Mouse (Mus musculus): ENCODE results near the gene Hist1h3d. TPM values are rescaled to one million over a fixed set of nuclear protein-coding genes. Genes with fewer than 3 reads are reported as not detected.
"Not testable (repeated sequence)": the region's sequence is repeated elsewhere in the genome, so short reads cannot be mapped to it uniquely, and the experiment has no call there.

The Hist1h3d gene
- polyA plus RNA-seq, 1 experiment from 2014 or later, result 7.9 TPM

GRCm38 (mm10) chr13:23621532-23622174, 46.1 kb downstream of the Hist1h3d start:
- Histone ChIP-seq H3K27me3 (replicated peaks) (no peaks in the 10 kb centered on the region), H3K4me1 (peaks cover 6% of the 10 kb centered on the region; the same call in 1 of the 2 replicates), H3K27ac (peak overlapping the region; percentile 98), H3K9me3 (no peaks in the 10 kb centered on the region), H3K36me3 (no peaks in the 10 kb centered on the region), H3K4me2 (peak overlapping the region; percentile 85), H3K4me3 (replicated peaks) (peak overlapping the region; percentile 64), H3K9ac (peak overlapping the region; percentile 91)
- WGBS, result under 1% methylated on average over 18 of the region's 18 CpGs
- ATAC-seq (ENCODE audit: insufficient read depth, low FRiP score, low read depth), result peak; percentile 86

DNA sequence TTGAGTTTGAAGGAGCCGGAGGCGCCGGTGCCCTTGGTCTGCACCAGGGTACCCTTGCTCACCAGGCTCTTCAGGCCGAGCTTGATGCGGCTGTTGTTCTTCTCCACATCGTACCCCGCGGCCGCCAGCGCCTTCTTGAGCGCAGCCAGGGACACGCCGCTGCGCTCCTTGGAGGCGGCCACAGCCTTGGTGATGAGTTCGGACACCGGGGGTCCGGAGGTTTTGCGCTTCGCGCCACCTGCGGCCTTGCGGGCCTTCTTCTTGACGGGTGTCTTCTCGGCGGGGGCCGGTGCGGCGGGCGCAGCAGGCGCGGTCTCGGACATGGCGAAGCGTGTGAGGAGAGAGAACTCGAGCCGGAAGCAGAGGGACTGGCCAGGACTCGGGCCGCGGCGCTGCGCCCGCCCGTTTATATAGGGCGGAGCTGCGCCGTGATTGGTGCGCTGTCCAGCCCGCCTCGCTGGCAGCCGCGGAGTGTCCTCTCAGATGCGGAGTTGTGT, 46.7 kb downstream of the Hist1h3d start, which contains the start of gene Hist1h1e:
Hist1h1e (minus strand) TSS at position 384 of the 497 bp plus-strand sequence.
- H3K4me1 ChIP-seq; H3K36me3 ChIP-seq; H3K9me3 ChIP-seq; H3K27me3 ChIP-seq (replicated peaks): not testable (repeated sequence)
- WGBS, result under 1% methylated on average over 53 of the region's 53 CpGs
- ATAC-seq (ENCODE audit: insufficient read depth, low FRiP score, low read depth), result peak; percentile 91
- peak within 1 kb of the TSS; percentile 98 for H3K27ac ChIP-seq
- H3K4me2 ChIP-seq, result peak within 1 kb of the TSS; percentile 85
- peak within 1 kb of the TSS; percentile 64 for H3K4me3 ChIP-seq (replicated peaks)
- H3K9ac ChIP-seq, result peak within 1 kb of the TSS; percentile 91

DNA sequence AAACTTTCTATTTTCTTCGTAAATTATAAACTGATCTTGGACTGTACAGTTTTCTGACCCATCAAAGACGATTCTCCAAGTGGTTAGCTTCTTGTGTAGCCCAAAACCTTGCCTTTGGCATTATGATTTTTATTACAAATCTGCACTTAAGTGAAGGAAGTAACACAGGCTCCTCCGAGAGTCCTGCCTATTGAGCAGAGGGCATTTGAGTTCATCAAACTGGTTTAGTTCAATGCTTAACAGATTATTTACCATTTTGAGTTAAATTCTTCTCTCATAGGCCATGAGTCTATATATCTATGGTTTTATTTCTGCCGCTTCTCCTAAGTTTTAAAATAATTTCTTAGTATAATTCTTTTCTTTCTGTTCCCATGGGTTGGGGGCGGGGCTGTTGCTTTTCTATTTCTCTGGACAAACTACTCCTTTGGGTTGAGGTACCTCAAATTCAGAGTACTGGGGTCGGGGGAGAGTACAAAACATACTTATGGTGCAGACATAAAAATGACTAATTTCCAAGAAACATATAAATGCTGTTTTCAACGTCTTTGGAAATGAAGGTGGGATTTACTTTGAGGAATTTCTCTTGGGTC, 47.4 kb downstream of the Hist1h3d start:
- Histone ChIP-seq H3K27me3 (replicated peaks) (no peaks in the 10 kb centered on the region), H3K9me3 (no peaks in the 10 kb centered on the region), H3K4me2 (peak overlapping the region; percentile 85), H3K36me3 (no peaks in the 10 kb centered on the region), H3K4me1 (peaks cover 6% of the 10 kb centered on the region; the same call in 1 of the 2 replicates), H3K27ac (peak overlapping the region; percentile 98), H3K4me3 (replicated peaks) (peak overlapping the region; percentile 64), H3K9ac (no peak overlapping the region)
- no peak for ATAC-seq (ENCODE audit: insufficient read depth, low FRiP score, low read depth)
- 23% methylated on average over 7 of the region's 7 CpGs for whole genome bisulfite sequencing

Small RNA genes within 50 kb of the gene (microRNA-seq; reads per million reads assigned to microRNA genes)
- gene Gm44297 (0.77 reads per million), gene Gm44359 (not detected), gene Gm44394 (not detected)

Other genes starting within 250 kb of the Hist1h3d start
- gene Zfp322a, start 206.6 kb upstream of the Hist1h3d start, polyA plus RNA-seq (2015; fragmentation: Nextera tagmentation; extraction: Ambion mirVana), result 40.9 and 42.0 TPM in 2 replicates
- 10.7 and 11.9 TPM in 2 replicates for gene Abt1, start 151.9 kb upstream of the Hist1h3d start, polyA plus RNA-seq (2015; fragmentation: Nextera tagmentation; extraction: Ambion mirVana)
- gene Btn1a1, start 109.9 kb upstream of the Hist1h3d start, polyA plus RNA-seq (2015; fragmentation: Nextera tagmentation; extraction: Ambion mirVana), result 0.09 and 0.22 TPM in 2 replicates
- gene Btn2a2, start 86.9 kb upstream of the Hist1h3d start, polyA plus RNA-seq (2015; fragmentation: Nextera tagmentation; extraction: Ambion mirVana), result 0.08 and 0.15 TPM in 2 replicates
- gene Hist1h4h, start 44.7 kb upstream of the Hist1h3d start, polyA plus RNA-seq (2015; fragmentation: Nextera tagmentation; extraction: Ambion mirVana), result 6.1 and 7.3 TPM in 2 replicates
- gene Hist1h2af, start 41.9 kb upstream of the Hist1h3d start, polyA plus RNA-seq (2015; fragmentation: Nextera tagmentation; extraction: Ambion mirVana), result 4.1 and 13.0 TPM in 2 replicates
- 6.5 and 7.3 TPM in 2 replicates for gene Hist1h3g, start 40.3 kb upstream of the Hist1h3d start, polyA plus RNA-seq (2015; fragmentation: Nextera tagmentation; extraction: Ambion mirVana)
- 1.0 and 1.5 TPM in 2 replicates for gene Hist1h2bh, start 32.4 kb upstream of the Hist1h3d start, polyA plus RNA-seq (2015; fragmentation: Nextera tagmentation; extraction: Ambion mirVana)
- gene Hist1h3f, start 31.7 kb upstream of the Hist1h3d start, polyA plus RNA-seq (2015; fragmentation: Nextera tagmentation; extraction: Ambion mirVana), result 0.83 and 0.94 TPM in 2 replicates
- gene Hist1h4f, start 24.1 kb upstream of the Hist1h3d start, polyA plus RNA-seq (2015; fragmentation: Nextera tagmentation; extraction: Ambion mirVana), result 1.7 and 2.0 TPM in 2 replicates
- gene Hist1h1d, start 22.5 kb upstream of the Hist1h3d start, polyA plus RNA-seq (2015; fragmentation: Nextera tagmentation; extraction: Ambion mirVana), result 0.89 and 0.98 TPM in 2 replicates
- gene Hist1h3e, start 13.4 kb upstream of the Hist1h3d start, polyA plus RNA-seq (2015; fragmentation: Nextera tagmentation; extraction: Ambion mirVana), result 6.7 TPM in 2 replicates
- 95.8 and 121 TPM in 2 replicates for gene Hist1h2ae, start 4.5 kb upstream of the Hist1h3d start, polyA plus RNA-seq (2015; fragmentation: Nextera tagmentation; extraction: Ambion mirVana)
- 11.7 and 17.0 TPM in 2 replicates for gene Hist1h2bg, start 4.4 kb upstream of the Hist1h3d start, polyA plus RNA-seq (2015; fragmentation: Nextera tagmentation; extraction: Ambion mirVana)
- gene Hist1h2bf, start 1.6 kb upstream of the Hist1h3d start, polyA plus RNA-seq (2015; fragmentation: Nextera tagmentation; extraction: Ambion mirVana), result 3.5 and 3.8 TPM in 2 replicates
- gene Hist1h2ad, start 1.4 kb upstream of the Hist1h3d start, polyA plus RNA-seq (2015; fragmentation: Nextera tagmentation; extraction: Ambion mirVana), result 2.4 and 3.4 TPM in 2 replicates
- 117 and 130 TPM in 2 replicates for gene Hist1h4d, start 5.8 kb downstream of the Hist1h3d start, polyA plus RNA-seq (2015; fragmentation: Nextera tagmentation; extraction: Ambion mirVana)
- 2.9 TPM in 2 replicates for gene Hist1h2be, start 45.4 kb downstream of the Hist1h3d start, polyA plus RNA-seq (2015; fragmentation: Nextera tagmentation; extraction: Ambion mirVana)
- gene Hist1h1e, start 46.8 kb downstream of the Hist1h3d start, polyA plus RNA-seq (2015; fragmentation: Nextera tagmentation; extraction: Ambion mirVana), result 24.6 and 25.3 TPM in 2 replicates
- 1.9 and 2.4 TPM in 2 replicates for gene Hist1h2ac, start 108.2 kb downstream of the Hist1h3d start, polyA plus RNA-seq (2015; fragmentation: Nextera tagmentation; extraction: Ambion mirVana)
- 104 and 105 TPM in 2 replicates for gene Hist1h2bc, start 108.4 kb downstream of the Hist1h3d start, polyA plus RNA-seq (2015; fragmentation: Nextera tagmentation; extraction: Ambion mirVana)
- 0.19 TPM in 1 of 2 replicates, not detected in the other for gene Hist1h1t, start 120.1 kb downstream of the Hist1h3d start, polyA plus RNA-seq (2015; fragmentation: Nextera tagmentation; extraction: Ambion mirVana)
- gene Hist1h4c, start 122.7 kb downstream of the Hist1h3d start, polyA plus RNA-seq (2015; fragmentation: Nextera tagmentation; extraction: Ambion mirVana), result 4.0 and 6.1 TPM in 2 replicates
- gene Hfe, start 135.1 kb downstream of the Hist1h3d start, polyA plus RNA-seq (2015; fragmentation: Nextera tagmentation; extraction: Ambion mirVana), result 7.9 and 8.8 TPM in 2 replicates
- gene Hist1h1c, start 163.0 kb downstream of the Hist1h3d start, polyA plus RNA-seq (2015; fragmentation: Nextera tagmentation; extraction: Ambion mirVana), result 50.6 and 54.3 TPM in 2 replicates
- 5.5 and 5.7 TPM in 2 replicates for gene Hist1h3c, start 169.8 kb downstream of the Hist1h3d start, polyA plus RNA-seq (2015; fragmentation: Nextera tagmentation; extraction: Ambion mirVana)
- gene Hist1h2bb, start 171.0 kb downstream of the Hist1h3d start, polyA plus RNA-seq (2015; fragmentation: Nextera tagmentation; extraction: Ambion mirVana), result 2.5 and 3.4 TPM in 2 replicates
- gene Hist1h2ab, start 175.4 kb downstream of the Hist1h3d start, polyA plus RNA-seq (2015; fragmentation: Nextera tagmentation; extraction: Ambion mirVana), result 43.8 and 63.1 TPM in 2 replicates
- gene Hist1h3b, start 176.5 kb downstream of the Hist1h3d start, polyA plus RNA-seq (2015; fragmentation: Nextera tagmentation; extraction: Ambion mirVana), result 7.4 and 10.6 TPM in 2 replicates
- 3.5 and 4.1 TPM in 2 replicates for gene Hist1h4b, start 181.2 kb downstream of the Hist1h3d start, polyA plus RNA-seq (2015; fragmentation: Nextera tagmentation; extraction: Ambion mirVana)
- gene Hist1h4a, start 185.5 kb downstream of the Hist1h3d start, polyA plus RNA-seq (2015; fragmentation: Nextera tagmentation; extraction: Ambion mirVana), result 0.42 and 0.55 TPM in 2 replicates
- gene Hist1h3a, start 186.6 kb downstream of the Hist1h3d start, polyA plus RNA-seq (2015; fragmentation: Nextera tagmentation; extraction: Ambion mirVana), result 4.8 and 6.9 TPM in 2 replicates
- 2.0 and 2.9 TPM in 2 replicates for gene Hist1h1a, start 187.9 kb downstream of the Hist1h3d start, polyA plus RNA-seq (2015; fragmentation: Nextera tagmentation; extraction: Ambion mirVana)
- 0.06 TPM in 1 of 2 replicates, not detected in the other for gene Trim38, start 194.2 kb downstream of the Hist1h3d start, polyA plus RNA-seq (2015; fragmentation: Nextera tagmentation; extraction: Ambion mirVana)
- 0.13 and 0.15 TPM in 2 replicates for gene Slc17a2, start 231.2 kb downstream of the Hist1h3d start, polyA plus RNA-seq (2015; fragmentation: Nextera tagmentation; extraction: Ambion mirVana)